Mouse (Mus musculus) small intestine, adult 2 months (tissue): ENCODE results near the gene Nod1. TPM values are rescaled to one million over a fixed set of nuclear protein-coding genes. Genes with fewer than 3 reads are reported as not detected.
A peak's percentile ranks its signal among the peaks of the same experiment; 100 is the strongest.

Source experiments
- H3K27ac ChIP-seq: fragments of 200-500 bp; 2 replicates; pipeline ENCODE4 v1.5.1; 2012; ENCODE audit warnings: low read depth, low read length, control low read depth, inconsistent platforms; ENCODE audit not compliant: insufficient read depth
- H3K27me3 ChIP-seq: fragments of 200-500 bp; 2 replicates; pipeline ENCODE4 v1.6.1; 2012; ENCODE audit warnings: mild to moderate bottlenecking, moderate library complexity, low read length, inconsistent platforms; ENCODE audit not compliant: control insufficient read depth, insufficient read depth
- H3K36me3 ChIP-seq: fragments of 200-500 bp; 2 replicates; pipeline ENCODE4 v1.6.1; 2012; ENCODE audit warnings: mild to moderate bottlenecking, low read length, control low read depth, inconsistent platforms; ENCODE audit not compliant: control insufficient read depth, insufficient read depth
- H3K4me1 ChIP-seq: fragments of 200-500 bp; 2 replicates; pipeline ENCODE4 v1.6.1; 2012; ENCODE audit warnings: low read length, inconsistent platforms, mixed read lengths; ENCODE audit not compliant: control insufficient read depth, insufficient read depth, insufficient read length
- H3K4me3 ChIP-seq: fragments of 200-500 bp; 2 replicates; pipeline ENCODE4 v1.5.1; 2012; ENCODE audit warnings: low read depth, mild to moderate bottlenecking, control low read depth, inconsistent platforms, low read length, moderate library complexity
- CTCF ChIP-seq: fragments of 200-500 bp; IDR thresholded peaks from 2 replicates; pipeline ENCODE4 v1.5.1; 2012; ENCODE audit warnings: low read depth, mild to moderate bottlenecking, control low read depth, inconsistent platforms, low read length, moderate library complexity, mixed read lengths; ENCODE audit not compliant: insufficient replicate concordance, insufficient read length; ENCODE audit errors: extremely low read depth
- POLR2A ChIP-seq: fragments of 200-500 bp; IDR thresholded peaks from 2 replicates; pipeline ENCODE4 v1.6.1; 2012; ENCODE audit warnings: low read depth, mild to moderate bottlenecking, control low read depth, inconsistent platforms, low read length, moderate library complexity
- WGBS: fragments of 180-500 bp; shearing (Covaris S2); methylation state at CpG from one replicate; pipeline ENCODE4 v1.1.7; 2018; 5-methylcytosine and 5-hydroxymethylcytosine counted together
- polyA plus RNA-seq: library from polyadenylated mRNA; depleted of rRNA; stranded (reverse); fragments of >200 nt; gene quantifications from 2 replicates; pipeline ENCODE4 v1.2.3, GENCODE M21; 2012

Nod1 gene
- polyA plus RNA-seq, 1 experiment, result 11.2 TPM

GRCm38 (mm10) chr6:54975616-54976015, 3.2 kb upstream of the Nod1 start:
- H3K27ac ChIP-seq, result no peak overlapping the region
- no peaks in the 10 kb centered on the region for H3K27me3 ChIP-seq
- no peaks in the 10 kb centered on the region for H3K36me3 ChIP-seq
- TF ChIP-seq CTCF (no peak), POLR2A (no peak)
- H3K4me3 ChIP-seq, result no peak overlapping the region
- WGBS, result 82% methylated on average over 1 of the region's 1 CpGs
- peaks cover 7% of the 10 kb centered on the region for H3K4me1 ChIP-seq

DNA sequence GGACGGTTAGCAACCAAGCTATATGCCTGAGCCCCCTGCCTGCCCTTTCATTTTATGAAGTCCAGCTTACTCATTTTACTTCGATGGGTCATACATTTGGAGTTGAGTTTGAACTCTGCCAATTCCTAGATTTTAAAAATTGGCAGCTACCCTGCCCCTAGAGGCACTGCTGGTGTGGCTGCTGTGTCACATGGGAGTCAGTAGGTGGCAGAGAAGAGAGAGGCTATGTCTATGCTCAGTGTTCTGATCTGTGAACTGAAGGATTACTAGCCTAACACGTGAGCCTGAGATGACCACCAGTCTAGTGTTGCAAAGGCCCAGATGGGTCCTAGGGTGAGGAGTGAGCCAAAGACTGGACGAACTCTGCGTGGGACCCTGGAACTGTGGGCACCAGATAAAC, 2.1 kb upstream of the Nod1 start:
- H3K4me1 ChIP-seq, result peaks cover 7% of the 10 kb centered on the region
- H3K36me3 ChIP-seq, result no peaks in the 10 kb centered on the region
- H3K4me3 ChIP-seq, result no peak overlapping the region
- WGBS, result 67% methylated on average over 5 of the region's 5 CpGs
- no peaks in the 10 kb centered on the region for H3K27me3 ChIP-seq
- TF ChIP-seq CTCF (peak; percentile 58; the same call in 1 of the 2 replicates), POLR2A (no peak)
- H3K27ac ChIP-seq, result no peak overlapping the region

GRCm38 (mm10) chr6:54972929-54973211, 458 bp upstream of the Nod1 start:
- 0% methylated on average over 5 of the region's 5 CpGs for WGBS
- no peaks in the 10 kb centered on the region for H3K27me3 ChIP-seq
- no peaks in the 10 kb centered on the region for H3K36me3 ChIP-seq
- peak overlapping the region; percentile 33 for H3K4me3 ChIP-seq
- H3K27ac ChIP-seq, result peak overlapping the region; percentile 89
- H3K4me1 ChIP-seq, result peaks cover 9% of the 10 kb centered on the region
- TF ChIP-seq POLR2A (no peak), CTCF (peak; percentile 19; the same call in 1 of the 2 replicates)

DNA sequence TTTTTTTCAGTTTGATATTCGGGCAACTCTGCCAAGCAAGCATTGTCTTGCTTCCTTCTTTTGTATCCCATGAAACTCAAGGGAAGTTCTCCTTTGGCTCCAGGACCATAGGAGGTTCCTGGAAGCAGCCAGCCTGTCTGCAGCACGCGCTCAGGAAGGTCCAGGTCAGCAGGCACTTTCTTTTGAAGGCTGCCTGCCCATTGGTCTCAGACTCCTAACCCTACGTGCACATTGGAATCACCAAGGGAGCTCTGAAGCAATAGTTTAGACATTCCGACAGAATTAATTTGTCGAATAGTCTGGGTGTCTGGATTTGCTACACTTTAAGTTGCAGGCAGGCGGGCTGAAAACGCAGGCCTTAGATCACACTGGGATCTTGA, 691 bp downstream of the Nod1 start:
- 12% methylated on average over 8 of the region's 8 CpGs for WGBS
- no peaks in the 10 kb centered on the region for H3K36me3 ChIP-seq
- peak overlapping the region; percentile 95 for H3K4me3 ChIP-seq
- peaks cover 11% of the 10 kb centered on the region for H3K4me1 ChIP-seq
- H3K27me3 ChIP-seq, result no peaks in the 10 kb centered on the region
- no peak for TF ChIP-seq POLR2A
- TF ChIP-seq CTCF, result no peak
- H3K27ac ChIP-seq, result peak overlapping the region; percentile 89

- 70% methylated on average over 9 of the region's 9 CpGs for WGBS
- TF ChIP-seq CTCF (no peak), POLR2A (no peak)
- Histone ChIP-seq H3K27me3 (no peaks in the 10 kb centered on the region), H3K4me3 (no peak overlapping the region), H3K27ac (no peak overlapping the region), H3K36me3 (no peaks in the 10 kb centered on the region), H3K4me1 (peaks cover 11% of the 10 kb centered on the region)
Observed at GRCm38 (mm10) chr6:54970506-54970905, 1.9 kb downstream of the Nod1 start.

DNA sequence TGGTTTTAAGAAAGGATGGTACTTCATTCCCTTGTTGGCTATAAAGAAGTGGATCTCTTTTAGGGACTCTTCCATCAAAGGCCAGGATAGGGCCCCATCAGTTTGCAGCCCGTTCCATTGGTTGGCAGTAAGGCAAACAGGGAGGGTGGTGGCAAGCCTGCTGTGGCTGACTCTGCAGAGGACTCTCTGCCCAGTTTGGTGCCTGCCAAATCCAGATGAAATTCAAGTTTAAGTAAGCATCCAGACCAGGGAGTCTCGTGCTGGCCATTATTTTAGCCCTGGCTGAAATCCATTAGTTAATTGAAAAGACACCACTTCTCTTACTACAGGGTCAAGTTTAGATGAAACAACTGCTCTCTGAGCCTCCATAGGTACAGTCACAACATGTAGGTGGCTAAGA, 2.6 kb downstream of the Nod1 start:
- 73% methylated on average over 2 of the region's 2 CpGs for WGBS
- Histone ChIP-seq H3K27me3 (no peaks in the 10 kb centered on the region), H3K36me3 (no peaks in the 10 kb centered on the region), H3K27ac (no peak overlapping the region), H3K4me3 (no peak overlapping the region), H3K4me1 (peaks cover 11% of the 10 kb centered on the region)
- no peak for TF ChIP-seq CTCF

DNA sequence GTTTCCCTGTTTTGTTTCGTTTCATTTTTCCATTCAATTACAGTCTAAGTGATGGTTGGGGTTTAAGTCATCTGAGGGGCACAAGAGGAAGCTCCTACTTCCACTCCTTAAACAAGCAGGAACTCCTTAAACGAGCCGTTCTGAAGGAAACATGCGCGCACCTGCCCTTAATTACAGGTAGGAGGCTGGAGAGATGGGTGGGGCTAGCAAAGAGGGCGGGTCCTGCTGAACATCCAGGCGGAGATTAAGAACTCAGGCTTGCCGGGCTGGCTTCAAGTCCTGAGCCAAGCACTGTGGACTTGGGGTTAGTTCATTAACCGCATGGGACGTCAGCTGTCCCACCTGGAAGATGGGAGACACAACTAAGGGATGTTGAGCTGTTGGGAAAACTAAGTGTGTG, 4.8 kb downstream of the Nod1 start:
- Histone ChIP-seq H3K36me3 (no peaks in the 10 kb centered on the region), H3K27ac (no peak overlapping the region), H3K27me3 (no peaks in the 10 kb centered on the region), H3K4me1 (peaks cover 11% of the 10 kb centered on the region), H3K4me3 (no peak overlapping the region)
- WGBS, result 24% methylated on average over 10 of the region's 10 CpGs
- no peak for TF ChIP-seq POLR2A
- TF ChIP-seq CTCF, result no peak

DNA sequence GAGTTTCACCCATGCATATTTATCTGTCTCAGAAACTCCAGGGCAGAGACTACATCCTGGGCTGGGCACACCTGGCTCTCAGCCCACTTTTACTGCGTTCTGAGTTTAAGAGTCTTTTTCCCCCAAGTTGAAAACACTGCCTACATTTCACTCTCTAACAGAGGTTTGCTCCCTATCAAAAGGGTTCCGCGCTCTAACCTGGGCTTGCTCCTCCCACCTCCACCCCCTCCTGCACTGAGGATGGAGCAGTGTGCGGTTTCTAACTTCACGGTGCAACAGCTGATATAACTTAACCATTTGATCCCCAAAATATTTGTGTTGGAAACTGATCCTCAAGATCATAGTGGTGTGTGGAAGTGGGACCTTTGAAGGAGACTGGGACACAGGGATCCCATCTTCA, 7.2 kb downstream of the Nod1 start:
- H3K27ac ChIP-seq, result no peak overlapping the region
- H3K27me3 ChIP-seq, result no peaks in the 10 kb centered on the region
- peaks cover 5% of the 10 kb centered on the region; the same call in 1 of the 2 replicates for H3K4me1 ChIP-seq
- no peak overlapping the region for H3K4me3 ChIP-seq
- no peaks in the 10 kb centered on the region for H3K36me3 ChIP-seq
- TF ChIP-seq CTCF (no peak), POLR2A (no peak)
- 32% methylated on average over 5 of the region's 5 CpGs for WGBS
